Mouse (Mus musculus) macrophage (primary cell): ENCODE data around the gene Syne1. TPM values are rescaled to one million over a fixed set of nuclear protein-coding genes. Genes with fewer than 3 reads are reported as not detected.
"Not testable (repeated sequence)": the region's sequence is repeated elsewhere in the genome, so short reads cannot be mapped to it uniquely, and the experiment has no call there.

Experiments
- H3K27ac ChIP-seq: fragments of 350-480 bp; formaldehyde crosslinking; 2 replicates; pipeline ENCODE4 v1.9.0; 2021
- H3K36me3 ChIP-seq: fragments of 350-480 bp; formaldehyde crosslinking; 2 replicates; pipeline ENCODE4 v1.9.0; 2021; ENCODE audit errors: inconsistent target
- H3K4me3 ChIP-seq: fragments of 350-480 bp; formaldehyde crosslinking; 2 replicates; pipeline ENCODE4 v1.9.0; 2021; ENCODE audit errors: inconsistent target
- H3K79me2 ChIP-seq: fragments of 350-480 bp; formaldehyde crosslinking; 2 replicates; pipeline ENCODE4 v1.9.0; 2021; ENCODE audit errors: inconsistent target
- WGBS: methylation state at CpG from one replicate; pipeline ENCODE4 v1.1.7; 2026; ENCODE audit warnings: inconsistent platforms; ENCODE audit not compliant: missing documents; 5-methylcytosine and 5-hydroxymethylcytosine counted together
- polyA plus RNA-seq: library from polyadenylated mRNA; stranded (reverse); fragments of 250-400 nt; gene quantifications from 3 replicates; pipeline ENCODE4 v1.2.4, GENCODE M21; 2018; ENCODE audit warnings: inconsistent platforms

The Syne1 gene
- polyA plus RNA-seq, 1 experiment from 2014 or later: 14.6 TPM

DNA sequence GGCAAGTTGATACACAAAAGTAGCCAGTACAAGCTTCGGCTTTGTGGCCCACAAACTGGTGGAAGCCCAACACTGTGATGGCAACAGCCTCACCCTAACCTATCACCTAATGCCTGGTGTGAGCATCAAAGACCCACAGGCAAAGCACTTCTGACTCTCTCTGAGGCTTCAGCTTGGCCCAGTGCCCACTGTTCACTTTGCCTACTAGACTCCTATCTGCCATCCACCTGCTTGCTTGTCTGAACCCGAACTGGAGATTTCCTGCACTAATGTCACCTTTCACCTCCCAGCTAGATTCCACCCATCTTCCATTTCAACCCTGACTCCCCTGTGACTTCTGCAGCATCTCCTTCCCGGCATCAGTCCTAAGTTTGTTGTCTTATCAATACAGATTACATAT, 47.4 kb downstream of the Syne1 start:
- 91% methylated on average over 3 of the region's 3 CpGs for WGBS
- Histone ChIP-seq H3K36me3 (no peaks in the 10 kb centered on the region), H3K79me2 (no peaks in the 10 kb centered on the region), H3K4me3 (no peak overlapping the region), H3K27ac (no peak overlapping the region)

DNA sequence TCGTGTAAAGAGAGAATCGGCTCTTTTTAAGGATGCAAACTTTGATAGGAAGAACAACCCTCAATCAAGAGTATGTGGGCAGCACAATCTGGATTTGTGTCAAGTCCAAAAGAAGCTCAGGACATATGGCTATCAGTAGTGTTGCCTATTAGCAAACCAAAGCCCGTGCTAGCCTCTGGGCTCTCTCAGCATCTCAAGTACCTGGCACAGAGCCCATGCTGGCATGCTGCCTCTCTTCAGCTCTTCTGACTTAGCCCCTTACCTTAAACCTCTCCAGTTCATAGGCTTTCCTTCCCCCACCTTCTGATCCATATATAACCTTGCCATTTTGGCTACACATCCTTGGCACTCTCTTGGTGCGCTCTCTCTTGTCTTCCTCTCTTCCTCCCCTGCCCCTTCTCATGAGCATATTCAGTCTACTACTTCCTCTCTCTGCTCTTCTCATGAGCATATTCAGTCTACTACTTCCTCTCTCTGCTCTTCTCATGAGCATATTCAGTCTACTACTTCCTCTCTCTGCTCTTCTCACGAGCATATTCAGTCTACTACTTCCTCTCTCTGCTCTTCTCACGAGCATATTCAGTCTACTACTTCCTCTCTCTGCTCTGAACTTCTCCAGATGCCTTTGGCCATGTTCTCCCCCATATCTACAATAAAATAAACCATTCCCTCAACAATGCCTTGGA, 51.5 kb downstream of the Syne1 start:
- H3K4me3 ChIP-seq, H3K36me3 ChIP-seq, H3K27ac ChIP-seq, H3K79me2 ChIP-seq: not testable (repeated sequence)
- 65% methylated on average over 6 of the region's 6 CpGs for WGBS

DNA sequence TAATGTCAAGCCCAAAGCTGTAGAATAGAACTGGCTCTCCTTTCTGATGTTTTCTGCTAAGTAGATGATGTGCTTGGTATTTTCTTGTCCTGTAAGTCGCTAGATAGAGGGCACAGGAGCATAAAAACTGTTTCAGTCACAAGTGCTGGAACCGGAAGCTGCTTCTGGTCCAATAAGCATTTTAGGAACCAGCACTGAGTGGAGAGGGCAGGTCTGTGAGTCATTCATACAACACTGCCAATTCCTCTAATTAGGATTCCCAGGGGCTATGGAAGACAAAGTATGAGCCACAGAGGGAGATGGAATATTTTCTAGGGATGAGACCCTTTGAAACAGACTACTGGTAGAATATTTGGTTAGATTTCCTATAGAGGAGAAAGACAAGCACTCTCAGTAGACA, 53.4 kb downstream of the Syne1 start:
- Histone ChIP-seq H3K4me3 (no peak overlapping the region), H3K36me3 (no peaks in the 10 kb centered on the region), H3K27ac (no peak overlapping the region), H3K79me2 (no peaks in the 10 kb centered on the region)
- whole genome bisulfite sequencing: 88% methylated on average over 2 of the region's 2 CpGs

DNA sequence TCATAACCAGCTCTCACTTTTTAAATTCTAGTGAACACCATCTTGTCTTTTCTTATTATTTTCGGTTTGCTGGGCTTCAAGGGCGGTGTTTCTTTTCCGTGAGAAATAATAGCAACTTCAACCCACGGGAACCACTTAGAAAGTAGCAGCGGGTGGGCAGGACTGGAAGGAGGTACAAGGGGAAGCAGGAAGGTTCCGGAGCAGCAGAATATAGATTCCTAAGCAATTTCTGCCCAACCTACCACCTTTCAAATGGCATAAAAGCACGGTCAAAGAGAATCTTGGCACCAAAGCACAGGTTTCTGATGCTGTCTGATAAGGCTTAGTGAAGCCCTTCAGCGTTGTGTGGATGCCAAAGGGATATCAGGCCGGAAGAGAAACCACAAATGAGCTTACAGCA, 60.2 kb downstream of the Syne1 start:
- 85% methylated on average over 9 of the region's 9 CpGs for WGBS
- Histone ChIP-seq H3K79me2 (no peaks in the 10 kb centered on the region), H3K36me3 (no peaks in the 10 kb centered on the region), H3K27ac (no peak overlapping the region), H3K4me3 (no peak overlapping the region)

DNA sequence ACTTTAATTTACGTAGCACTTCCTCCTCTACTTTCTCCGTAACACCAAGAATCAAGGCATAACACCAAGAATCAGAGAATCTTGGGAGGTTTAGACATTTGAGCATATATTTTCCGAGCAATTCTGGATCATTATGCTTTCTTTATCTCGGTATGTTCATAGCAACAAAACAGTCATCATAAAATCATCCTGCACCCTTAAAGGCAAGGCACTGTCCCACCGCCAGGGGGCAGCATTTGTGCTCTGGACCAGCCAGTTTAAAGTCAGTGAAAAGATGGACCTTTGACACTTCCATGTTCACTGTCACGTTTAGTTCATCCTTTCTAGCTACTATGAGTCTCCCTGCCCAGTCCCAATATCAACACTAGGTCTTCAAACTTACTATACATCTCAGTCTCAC, 61.3 kb downstream of the Syne1 start:
- WGBS: 67% methylated on average over 6 of the region's 6 CpGs
- Histone ChIP-seq H3K36me3 (no peaks in the 10 kb centered on the region), H3K4me3 (no peak overlapping the region), H3K79me2 (no peaks in the 10 kb centered on the region), H3K27ac (no peak overlapping the region)

DNA sequence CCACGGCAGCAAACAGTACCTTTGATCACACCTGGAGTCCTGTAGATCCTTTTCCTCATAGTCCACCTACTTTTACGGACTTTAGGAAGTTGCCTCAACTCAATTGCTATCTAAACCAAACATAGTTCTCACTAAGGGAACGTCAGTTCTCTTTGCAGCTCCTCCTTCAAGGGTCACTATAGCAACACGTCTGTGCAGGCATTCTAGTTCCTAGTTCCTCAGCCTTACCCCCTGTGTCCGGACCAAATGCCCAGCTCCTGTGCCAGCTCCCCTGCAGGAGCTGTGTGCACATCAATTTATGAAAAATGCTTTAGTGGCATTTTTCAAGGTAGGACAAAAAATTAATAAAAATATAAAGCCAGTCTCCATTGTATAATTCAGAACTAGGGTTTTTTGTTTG, 63.2 kb downstream of the Syne1 start:
- Histone ChIP-seq H3K36me3 (no peaks in the 10 kb centered on the region), H3K27ac (no peak overlapping the region), H3K79me2 (no peaks in the 10 kb centered on the region), H3K4me3 (no peak overlapping the region)
- WGBS: 19% methylated on average over 5 of the region's 5 CpGs

DNA sequence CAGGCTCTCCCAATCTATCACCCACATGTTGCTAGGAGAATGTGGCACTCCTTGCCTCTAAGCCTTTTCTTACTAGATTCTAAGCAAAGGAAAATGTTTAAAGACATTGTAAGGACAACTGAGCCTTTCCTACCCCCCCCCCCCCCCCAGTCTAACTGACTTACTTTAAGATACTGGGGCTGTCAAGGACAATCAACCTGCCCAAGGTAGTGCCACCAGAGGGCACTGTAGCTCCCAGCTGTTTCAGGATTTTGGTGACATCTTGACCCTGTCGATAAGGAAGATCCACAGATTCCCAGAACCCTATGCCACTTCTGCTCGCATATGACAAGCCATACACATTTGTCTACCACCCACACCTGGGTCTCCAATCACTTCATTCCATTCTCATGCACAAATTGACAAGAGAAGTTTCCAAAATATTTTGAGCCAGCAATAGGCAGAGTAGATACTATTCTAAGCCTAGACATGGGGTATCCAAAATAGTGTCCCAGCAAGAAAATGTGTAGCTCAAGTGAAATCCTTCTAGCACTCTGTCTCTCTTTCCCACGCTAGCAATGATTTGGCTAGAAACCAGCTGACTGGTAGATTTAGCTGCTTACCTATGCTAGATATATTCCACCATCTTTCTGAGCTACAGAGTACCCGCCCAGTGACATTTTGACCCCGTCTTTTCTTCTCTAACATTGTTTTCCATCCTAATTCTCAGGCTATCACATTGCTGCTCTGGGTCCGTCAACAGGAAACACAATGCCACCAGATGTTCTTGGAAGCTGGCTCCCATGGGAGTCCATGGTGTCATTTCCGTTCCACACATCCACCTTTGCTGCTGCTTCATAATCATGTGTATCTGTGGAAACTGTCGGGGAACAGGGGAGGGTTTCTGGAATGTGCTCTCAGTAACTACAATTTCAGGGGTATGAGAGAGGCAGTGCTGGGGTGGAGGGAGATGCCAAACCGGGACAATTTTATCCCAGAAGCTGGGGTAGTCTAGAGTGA, 70.4 kb downstream of the Syne1 start:
- WGBS: 81% methylated on average over 9 of the region's 9 CpGs
- Histone ChIP-seq H3K27ac (no peak overlapping the region), H3K79me2 (no peaks in the 10 kb centered on the region), H3K36me3 (no peaks in the 10 kb centered on the region), H3K4me3 (no peak overlapping the region)

DNA sequence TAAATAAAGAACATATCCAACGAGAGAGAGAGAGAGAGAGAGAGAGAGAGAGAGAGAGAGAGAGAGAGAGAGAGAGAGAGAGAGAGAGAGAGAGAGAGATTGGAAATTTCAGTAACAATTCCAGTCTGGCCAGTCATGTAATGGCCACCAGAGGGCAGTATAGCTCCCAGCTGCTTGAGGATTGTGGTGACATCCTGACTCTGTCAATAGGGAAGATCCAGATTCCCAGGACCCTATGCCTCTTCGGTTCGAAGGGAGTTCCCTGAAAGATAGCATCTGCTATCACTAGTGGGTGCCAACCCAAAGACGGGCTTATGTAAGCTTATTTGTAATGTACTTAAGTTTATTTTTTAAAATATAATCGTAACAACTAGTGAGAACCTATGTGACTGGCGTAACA, 71.2 kb downstream of the Syne1 start:
- no peaks in the 10 kb centered on the region for H3K79me2 ChIP-seq
- WGBS: 52% methylated on average over 6 of the region's 6 CpGs
- H3K36me3 ChIP-seq: no peaks in the 10 kb centered on the region
- H3K27ac ChIP-seq: no peak overlapping the region
- H3K4me3 ChIP-seq: no peak overlapping the region

DNA sequence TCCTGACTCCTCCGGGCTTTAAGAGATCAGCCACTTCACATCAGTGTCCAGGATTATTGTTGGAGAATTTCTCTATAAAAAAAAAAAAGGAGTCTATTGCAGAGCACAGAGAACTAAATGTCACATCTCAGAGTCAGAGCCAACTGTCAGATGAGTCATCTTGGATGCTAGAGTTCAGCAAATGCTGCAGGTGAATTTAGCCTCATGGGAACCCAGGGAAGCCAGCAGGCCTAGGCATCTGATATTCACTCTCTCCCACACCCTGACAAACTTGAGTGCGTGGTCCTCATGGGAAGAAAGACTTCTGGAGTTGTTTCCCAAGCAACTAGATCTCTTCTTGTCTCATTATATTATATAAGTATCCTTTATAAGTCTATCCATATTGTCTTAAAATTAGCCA, 82.6 kb downstream of the Syne1 start:
- Histone ChIP-seq H3K4me3 (no peak overlapping the region), H3K79me2 (no peaks in the 10 kb centered on the region), H3K27ac (no peak overlapping the region), H3K36me3 (no peaks in the 10 kb centered on the region)
- WGBS: 86% methylated on average over 2 of the region's 2 CpGs

DNA sequence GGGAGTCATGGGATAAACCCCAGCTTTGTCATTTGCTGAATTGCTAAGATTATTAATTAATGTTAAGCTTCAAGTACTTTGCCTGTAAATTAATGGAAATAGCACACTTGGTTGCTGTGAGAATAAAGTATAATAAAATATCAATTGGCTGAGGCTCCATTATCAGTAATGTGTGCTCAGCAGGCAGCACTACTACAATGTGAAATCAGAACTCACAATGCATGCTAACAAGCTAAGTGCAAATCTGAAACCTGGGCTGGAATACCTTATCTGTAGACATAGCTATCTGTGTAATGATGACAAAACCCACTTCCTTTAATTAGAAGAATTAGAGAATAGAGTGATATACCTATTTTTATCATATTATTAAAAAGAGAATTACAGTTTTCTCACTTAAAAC, 97.5 kb downstream of the Syne1 start:
- no peak overlapping the region for H3K27ac ChIP-seq
- H3K79me2 ChIP-seq: no peaks in the 10 kb centered on the region
- H3K4me3 ChIP-seq: no peak overlapping the region
- H3K36me3 ChIP-seq: no peaks in the 10 kb centered on the region

DNA sequence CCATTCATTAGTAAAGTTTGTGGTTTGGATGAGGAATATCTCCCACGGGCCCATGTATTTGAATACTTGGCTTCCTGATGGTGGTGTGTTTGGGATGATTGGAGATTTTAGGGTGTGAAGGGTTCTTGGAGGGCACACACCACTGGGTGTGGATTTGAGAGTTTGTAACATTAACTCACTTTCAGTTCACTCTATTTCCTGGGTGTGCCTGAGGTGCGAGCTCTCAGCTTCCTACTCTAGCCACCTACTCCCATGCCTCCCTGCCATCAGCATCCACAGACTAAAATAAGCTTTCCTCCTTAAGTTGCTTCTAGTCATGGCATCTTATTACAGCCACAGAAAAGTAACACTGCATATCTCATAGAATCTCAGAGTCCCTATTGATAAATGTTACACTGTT, 101.3 kb downstream of the Syne1 start:
- Histone ChIP-seq H3K79me2 (no peaks in the 10 kb centered on the region), H3K27ac (no peak overlapping the region), H3K36me3 (no peaks in the 10 kb centered on the region), H3K4me3 (no peak overlapping the region)
- 96% methylated on average over 2 of the region's 2 CpGs for WGBS

DNA sequence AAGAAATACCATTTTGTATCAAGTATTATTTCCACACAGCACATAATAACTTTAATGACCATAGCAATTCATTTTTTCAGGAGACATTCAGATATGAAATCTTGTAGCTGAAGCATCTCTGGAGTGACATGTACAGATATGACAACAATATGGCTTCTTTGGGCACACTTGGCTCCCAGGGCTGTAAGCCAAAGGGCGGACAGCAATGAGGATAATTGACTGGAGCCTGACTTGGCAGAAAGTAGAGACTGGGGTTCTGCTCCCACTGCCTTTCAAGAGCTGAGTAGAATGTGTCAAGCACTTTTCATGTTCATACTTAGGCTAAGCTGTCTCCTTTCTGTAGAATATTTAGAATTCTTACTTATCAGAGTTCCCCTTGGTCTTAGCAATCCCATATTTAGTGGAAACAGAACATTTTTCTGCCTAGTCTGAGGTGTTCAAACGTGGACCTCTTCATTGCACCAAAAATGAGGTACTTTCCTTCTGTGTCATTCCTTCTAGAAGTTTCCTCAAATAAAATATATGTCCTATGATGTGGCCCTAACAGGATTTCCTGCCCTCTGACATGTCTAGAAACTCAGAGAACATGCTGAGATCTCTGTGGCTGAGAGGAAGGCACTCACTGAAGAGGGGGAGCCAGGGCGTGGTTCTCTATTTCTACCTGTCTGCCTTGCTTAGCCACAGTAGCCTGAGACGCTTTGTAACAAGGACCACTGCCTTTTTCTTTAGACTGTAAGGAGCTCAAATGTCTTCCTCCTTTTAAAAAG, 103.1 kb downstream of the Syne1 start:
- Histone ChIP-seq H3K79me2 (no peaks in the 10 kb centered on the region), H3K4me3 (no peak overlapping the region), H3K27ac (no peak overlapping the region), H3K36me3 (no peaks in the 10 kb centered on the region)
- WGBS: 38% methylated on average over 4 of the region's 4 CpGs

DNA sequence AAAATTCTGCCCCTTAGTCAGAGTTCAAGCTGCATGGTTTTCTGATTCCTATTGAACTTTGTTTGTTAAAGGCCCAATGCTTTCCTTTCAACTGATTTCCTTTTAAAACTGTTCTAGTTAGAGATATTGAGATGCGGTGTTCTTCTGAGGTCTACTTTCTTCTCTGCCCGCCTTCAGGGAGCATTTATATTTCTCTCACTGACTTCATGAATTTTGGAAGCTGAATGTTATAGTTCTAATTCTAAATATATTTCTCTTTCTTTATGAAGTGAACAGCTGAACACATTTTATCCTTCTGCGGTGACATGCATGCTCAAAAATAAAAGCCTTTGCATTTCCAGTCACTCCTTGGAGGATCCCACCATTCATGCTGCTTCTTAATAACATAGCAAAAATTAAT, 106.0 kb downstream of the Syne1 start:
- 94% methylated on average over 3 of the region's 3 CpGs for WGBS
- no peak overlapping the region for H3K4me3 ChIP-seq
- no peaks in the 10 kb centered on the region for H3K36me3 ChIP-seq
- H3K79me2 ChIP-seq: no peaks in the 10 kb centered on the region
- H3K27ac ChIP-seq: no peak overlapping the region

DNA sequence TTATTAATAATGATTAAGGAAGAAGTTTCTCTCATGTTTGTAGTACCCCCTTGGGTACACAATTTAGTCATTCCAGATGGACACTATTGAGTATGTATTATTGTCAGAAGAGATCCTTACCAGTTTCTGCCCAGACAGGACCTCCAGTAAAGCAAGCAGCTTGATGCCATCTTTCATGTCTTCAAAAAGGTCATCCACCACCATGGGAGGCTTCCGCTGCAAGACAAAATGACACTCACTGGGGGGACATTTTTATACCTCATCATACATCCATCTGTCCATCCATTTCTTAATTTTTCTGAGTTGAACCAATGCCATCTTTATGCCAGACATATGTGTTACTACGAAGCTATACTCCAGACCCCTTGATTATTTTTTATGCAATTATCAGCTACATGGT, 108.3 kb downstream of the Syne1 start:
- WGBS: 93% methylated on average over 2 of the region's 2 CpGs
- no peaks in the 10 kb centered on the region for H3K79me2 ChIP-seq
- no peaks in the 10 kb centered on the region for H3K36me3 ChIP-seq
- H3K4me3 ChIP-seq: no peak overlapping the region
- no peak overlapping the region for H3K27ac ChIP-seq
